Mouse (Mus musculus) heart, embryonic 12.5 days (tissue): Measurements from ENCODE around the gene Corin. TPM values are rescaled to one million over a fixed set of nuclear protein-coding genes. Genes with fewer than 3 reads are reported as not detected.
A peak's percentile ranks its signal among the peaks of the same experiment; 100 is the strongest.

Source experiments
- ATAC-seq: fragments of 200-750 bp; cut with Nextera tagmentation; 2 replicates; pipeline ENCODE4 v1.8.0; 2017; ENCODE audit warnings: moderate TSS enrichment, moderate library complexity; ENCODE audit not compliant: insufficient number of reproducible peaks, low FRiP score
- H3K27ac ChIP-seq: fragments of 300-500 bp; sonication (generic); 2 replicates; pipeline ENCODE4 v1.5.1; 2016; ENCODE audit warnings: mild to moderate bottlenecking, moderate library complexity; ENCODE audit not compliant: poor library complexity, severe bottlenecking
- H3K27me3 ChIP-seq: fragments of 300-500 bp; sonication (generic); replicated peaks from 2 replicates; pipeline ENCODE4 v1.6.1; 2016; ENCODE audit warnings: mild to moderate bottlenecking, moderate library complexity
- H3K36me3 ChIP-seq: fragments of 300-500 bp; sonication (generic); 2 replicates; pipeline ENCODE4 v1.6.1; 2016; ENCODE audit warnings: mild to moderate bottlenecking, moderate library complexity
- H3K4me1 ChIP-seq: fragments of 300-500 bp; sonication (generic); replicated peaks from 2 replicates; pipeline ENCODE4 v1.6.1; 2016; ENCODE audit warnings: mild to moderate bottlenecking
- H3K4me2 ChIP-seq: fragments of 300-500 bp; sonication (generic); 2 replicates; pipeline ENCODE4 v1.6.1; 2016; ENCODE audit warnings: mild to moderate bottlenecking, moderate library complexity
- H3K4me3 ChIP-seq: fragments of 300-500 bp; sonication (generic); 2 replicates; pipeline ENCODE4 v1.5.1; 2016; ENCODE audit warnings: mild to moderate bottlenecking
- H3K9ac ChIP-seq: fragments of 300-500 bp; sonication (generic); 2 replicates; pipeline ENCODE4 v1.6.1; 2016; ENCODE audit warnings: mild to moderate bottlenecking, moderate library complexity
- H3K9me3 ChIP-seq: fragments of 300-500 bp; sonication (generic); replicated peaks from 2 replicates; pipeline ENCODE4 v1.6.1; 2016; ENCODE audit warnings: mild to moderate bottlenecking, moderate library complexity
- WGBS: fragments of 180-500 bp; shearing (Covaris S2); methylation state at CpG from one replicate; pipeline ENCODE4 v1.1.7; 2016; 5-methylcytosine and 5-hydroxymethylcytosine counted together
- polyA plus RNA-seq: library from polyadenylated mRNA; unstranded; fragments of >200 nt; fragmentation: Nextera tagmentation; extraction: Ambion mirVana; gene quantifications from 2 replicates; pipeline ENCODE4 v1.2.1, GENCODE M21; 2016

Corin gene
- 26.2 and 28.9 TPM in 2 replicates for polyA plus RNA-seq

- H3K27ac ChIP-seq, result no peak within 1 kb of the TSS
- WGBS, result under 1% methylated on average over 64 of the region's 64 CpGs
- peak; percentile 60 for ATAC-seq
- H3K9me3 ChIP-seq, result no peaks in the 10 kb centered on the region
- H3K4me3 ChIP-seq, result peak within 1 kb of the TSS; percentile 61
- H3K36me3 ChIP-seq, result 0 out of 2 replicates have a peak, but pooled peaks cover 5% of the 10 kb centered on the region
- H3K4me1 ChIP-seq, result peaks cover 33% of the 10 kb centered on the region
- no peaks in the 10 kb centered on the region for H3K27me3 ChIP-seq
- H3K4me2 ChIP-seq, result peak within 1 kb of the TSS; percentile 87
- H3K9ac ChIP-seq, result peak within 1 kb of the TSS; percentile 69
Measured at GRCm38 (mm10) chr5:72503531-72504523, at the start of gene Corin. Corin (minus strand) TSS chr5:72504473.

GRCm38 (mm10) chr5:72551209-72551608 is 46.9 kb upstream of the Corin start:
- WGBS, result 88% methylated on average over 3 of the region's 3 CpGs
- Histone ChIP-seq H3K27ac (no peak overlapping the region), H3K27me3 (no peaks in the 10 kb centered on the region), H3K36me3 (peaks cover 16% of the 10 kb centered on the region), H3K4me2 (no peak overlapping the region), H3K4me1 (no peaks in the 10 kb centered on the region; the same call in 1 of the 2 replicates), H3K9ac (no peak overlapping the region), H3K4me3 (no peak overlapping the region), H3K9me3 (no peaks in the 10 kb centered on the region)
- ATAC-seq, result no peak

- no peak overlapping the region for H3K9ac ChIP-seq
- H3K36me3 ChIP-seq, result peaks cover 40% of the 10 kb centered on the region
- no peak overlapping the region for H3K27ac ChIP-seq
- no peak overlapping the region for H3K4me3 ChIP-seq
- no peaks in the 10 kb centered on the region for H3K4me1 ChIP-seq
- H3K27me3 ChIP-seq, result no peaks in the 10 kb centered on the region
- ATAC-seq, result no peak
- no peak overlapping the region for H3K4me2 ChIP-seq
- WGBS, result 91% methylated on average over 3 of the region's 3 CpGs
- H3K9me3 ChIP-seq, result no peaks in the 10 kb centered on the region
Measured at GRCm38 (mm10) chr5:72528896-72529295, 24.6 kb upstream of the Corin start.

- no peak overlapping the region for H3K9ac ChIP-seq
- H3K4me1 ChIP-seq, result no peaks in the 10 kb centered on the region
- ATAC-seq, result no peak; the same call in 1 of the 2 replicates
- no peak overlapping the region for H3K27ac ChIP-seq
- peaks cover 22% of the 10 kb centered on the region for H3K36me3 ChIP-seq
- WGBS, result 64% methylated on average over 5 of the region's 5 CpGs
- no peaks in the 10 kb centered on the region for H3K27me3 ChIP-seq
- no peaks in the 10 kb centered on the region for H3K9me3 ChIP-seq
- no peak overlapping the region for H3K4me3 ChIP-seq
- no peak overlapping the region for H3K4me2 ChIP-seq
Measured at GRCm38 (mm10) chr5:72513808-72514207, 9.5 kb upstream of the Corin start.

- no peaks in the 10 kb centered on the region for H3K27me3 ChIP-seq
- 69% methylated on average over 5 of the region's 5 CpGs for whole genome bisulfite sequencing
- peaks cover 28% of the 10 kb centered on the region for H3K4me1 ChIP-seq
- H3K27ac ChIP-seq, result no peak overlapping the region
- no peak overlapping the region for H3K9ac ChIP-seq
- no peak overlapping the region for H3K4me3 ChIP-seq
- H3K4me2 ChIP-seq, result no peak overlapping the region
- H3K36me3 ChIP-seq, result 0 out of 2 replicates have a peak, but pooled peaks cover 5% of the 10 kb centered on the region
- ATAC-seq, result no peak
- H3K9me3 ChIP-seq, result no peaks in the 10 kb centered on the region
Measured at GRCm38 (mm10) chr5:72505740-72506139, 1.5 kb upstream of the Corin start.

- H3K9me3 ChIP-seq, result no peaks in the 10 kb centered on the region
- H3K36me3 ChIP-seq, result no peaks in the 10 kb centered on the region
- ATAC-seq, result no peak
- WGBS, result 54% methylated on average over 8 of the region's 8 CpGs
- H3K27ac ChIP-seq, result no peak overlapping the region
- peak overlapping the region; percentile 61 for H3K4me3 ChIP-seq
- no peak overlapping the region for H3K9ac ChIP-seq
- no peaks in the 10 kb centered on the region for H3K27me3 ChIP-seq
- peaks cover 43% of the 10 kb centered on the region for H3K4me1 ChIP-seq
- peak overlapping the region; percentile 87 for H3K4me2 ChIP-seq
Measured at GRCm38 (mm10) chr5:72502778-72503177, 1.5 kb downstream of the Corin start.

- no peaks in the 10 kb centered on the region for H3K36me3 ChIP-seq
- no peak overlapping the region for H3K4me3 ChIP-seq
- H3K4me2 ChIP-seq, result peak overlapping the region; percentile 47
- H3K4me1 ChIP-seq, result peaks cover 53% of the 10 kb centered on the region
- H3K9me3 ChIP-seq, result no peaks in the 10 kb centered on the region
- 0 out of 2 replicates have a peak overlapping the region, but pooled peaks have one; percentile 19 for H3K27ac ChIP-seq
- H3K27me3 ChIP-seq, result no peaks in the 10 kb centered on the region
- no peak for ATAC-seq
- 26% methylated on average over 3 of the region's 3 CpGs for WGBS
- H3K9ac ChIP-seq, result no peak overlapping the region
Measured at GRCm38 (mm10) chr5:72501763-72502162, 2.5 kb downstream of the Corin start.

GRCm38 (mm10) chr5:72498271-72498670 is 6.0 kb downstream of the Corin start:
- 48% methylated on average over 10 of the region's 10 CpGs for WGBS
- no peak overlapping the region for H3K4me2 ChIP-seq
- H3K9me3 ChIP-seq, result no peaks in the 10 kb centered on the region
- no peak for ATAC-seq
- H3K4me1 ChIP-seq, result peaks cover 62% of the 10 kb centered on the region
- no peaks in the 10 kb centered on the region for H3K27me3 ChIP-seq
- no peak overlapping the region for H3K4me3 ChIP-seq
- H3K9ac ChIP-seq, result no peak overlapping the region
- H3K27ac ChIP-seq, result no peak overlapping the region
- H3K36me3 ChIP-seq, result no peaks in the 10 kb centered on the region

GRCm38 (mm10) chr5:72496756-72497155 is 7.5 kb downstream of the Corin start:
- H3K9me3 ChIP-seq, result no peaks in the 10 kb centered on the region
- 66% methylated on average over 4 of the region's 4 CpGs for WGBS
- ATAC-seq, result no peak
- no peak overlapping the region for H3K27ac ChIP-seq
- no peak overlapping the region for H3K4me3 ChIP-seq
- no peaks in the 10 kb centered on the region for H3K27me3 ChIP-seq
- H3K4me1 ChIP-seq, result peaks cover 49% of the 10 kb centered on the region
- H3K9ac ChIP-seq, result no peak overlapping the region
- H3K36me3 ChIP-seq, result no peaks in the 10 kb centered on the region
- no peak overlapping the region for H3K4me2 ChIP-seq

- H3K36me3 ChIP-seq, result no peaks in the 10 kb centered on the region
- H3K4me3 ChIP-seq, result no peak overlapping the region
- peaks cover 36% of the 10 kb centered on the region for H3K4me1 ChIP-seq
- peak overlapping the region; percentile 43 for H3K4me2 ChIP-seq
- H3K27me3 ChIP-seq, result no peaks in the 10 kb centered on the region
- H3K27ac ChIP-seq, result peak overlapping the region; percentile 89
- no peaks in the 10 kb centered on the region for H3K9me3 ChIP-seq
- H3K9ac ChIP-seq, result no peak overlapping the region
- 27% methylated on average over 7 of the region's 7 CpGs for WGBS
- peak; percentile 66 for ATAC-seq
Measured at GRCm38 (mm10) chr5:72493906-72494305, 10.4 kb downstream of the Corin start.

- H3K27ac ChIP-seq, result no peak overlapping the region
- ATAC-seq, result no peak
- no peaks in the 10 kb centered on the region for H3K9me3 ChIP-seq
- H3K4me2 ChIP-seq, result no peak overlapping the region
- H3K27me3 ChIP-seq, result no peaks in the 10 kb centered on the region
- 43% methylated on average over 2 of the region's 2 CpGs for WGBS
- no peak overlapping the region for H3K4me3 ChIP-seq
- no peaks in the 10 kb centered on the region for H3K36me3 ChIP-seq
- H3K4me1 ChIP-seq, result peaks cover 12% of the 10 kb centered on the region
- H3K9ac ChIP-seq, result no peak overlapping the region
Measured at GRCm38 (mm10) chr5:72491232-72491631, 13.0 kb downstream of the Corin start.
